Mouse (Mus musculus): ENCODE data around the gene Exosc9. TPM values are rescaled to one million over a fixed set of nuclear protein-coding genes. Genes with fewer than 3 reads are reported as not detected.
"Not testable (repeated sequence)": the region's sequence is repeated elsewhere in the genome, so short reads cannot be mapped to it uniquely, and the experiment has no call there.

Exosc9 gene
- polyA plus RNA-seq, 1 experiment from 2014 or later: 32.7 TPM

- no peak overlapping the region for H3K9ac ChIP-seq (replicated peaks; ENCODE audit: low read depth)
- no peak for TF ChIP-seq EP300 (IDR thresholded peaks at IDR 0.05)
- no peak for TF ChIP-seq CTCF (IDR thresholded peaks at IDR 0.05)
- no peak overlapping the region for H3K27ac ChIP-seq (ENCODE audit: low read length)
- peaks cover 34% of the 10 kb centered on the region for H3K36me3 ChIP-seq (ENCODE audit: insufficient read depth, low read length)
- H3K9me3 ChIP-seq (ENCODE audit: low read length): no peaks in the 10 kb centered on the region
- H3K27me3 ChIP-seq (replicated peaks; ENCODE audit: insufficient read depth, low read length): no peaks in the 10 kb centered on the region
- no peaks in the 10 kb centered on the region for H3K4me1 ChIP-seq (ENCODE audit: insufficient read depth, low read depth, low read length)
- DNase-seq (ENCODE audit: low spot score): no peak
- H3K4me2 ChIP-seq (replicated peaks; ENCODE audit: low read depth, low read length): no peak overlapping the region
- no peak overlapping the region for H3K4me3 ChIP-seq (ENCODE audit: low read depth, low read length)
- 90% methylated on average over 3 of the region's 3 CpGs for WGBS
- ATAC-seq: no peak
These were observed 11.3 kb downstream of the Exosc9 start for GRCm38 (mm10) chr3:36563666-36564065.

GRCm38 (mm10) chr3:36569836-36570235 is 17.4 kb downstream of the Exosc9 start:
- H3K27me3 ChIP-seq (replicated peaks; ENCODE audit: insufficient read depth, low read length): no peaks in the 10 kb centered on the region
- peaks cover 8% of the 10 kb centered on the region; the same call in 1 of the 2 replicates for H3K4me1 ChIP-seq (ENCODE audit: insufficient read depth, low read depth, low read length)
- H3K4me3 ChIP-seq (ENCODE audit: low read depth, low read length): no peak overlapping the region
- no peak overlapping the region for H3K4me2 ChIP-seq (replicated peaks; ENCODE audit: low read depth, low read length)
- TF ChIP-seq CTCF (IDR thresholded peaks at IDR 0.05): no peak
- TF ChIP-seq EP300 (IDR thresholded peaks at IDR 0.05): no peak
- no peak overlapping the region for H3K9ac ChIP-seq (replicated peaks; ENCODE audit: low read depth)
- H3K27ac ChIP-seq (ENCODE audit: low read length): no peak overlapping the region
- ATAC-seq (no peak), DNase-seq (ENCODE audit: low spot score) (no peak)
- 74% methylated on average over 5 of the region's 5 CpGs for WGBS
- 0 out of 2 replicates have a peak, but pooled peaks cover 7% of the 10 kb centered on the region for H3K36me3 ChIP-seq (ENCODE audit: insufficient read depth, low read length)
- H3K9me3 ChIP-seq (ENCODE audit: low read length): no peaks in the 10 kb centered on the region

GRCm38 (mm10) chr3:36571361-36571826 is 19.0 kb downstream of the Exosc9 start:
- WGBS: under 1% methylated on average over 44 of the region's 46 CpGs
- Histone ChIP-seq H3K9ac (replicated peaks; ENCODE audit: low read depth) (peak overlapping the region; percentile 12; the same call in 1 of the 2 replicates), H3K27ac (ENCODE audit: low read length) (no peak overlapping the region), H3K4me1 (ENCODE audit: insufficient read depth, low read depth, low read length) (peaks cover 8% of the 10 kb centered on the region; the same call in 1 of the 2 replicates), H3K36me3 (ENCODE audit: insufficient read depth, low read length) (no peaks in the 10 kb centered on the region), H3K27me3 (replicated peaks; ENCODE audit: insufficient read depth, low read length) (no peaks in the 10 kb centered on the region), H3K4me2 (replicated peaks; ENCODE audit: low read depth, low read length) (peak overlapping the region; percentile 91), H3K9me3 (ENCODE audit: low read length) (no peaks in the 10 kb centered on the region), H3K4me3 (ENCODE audit: low read depth, low read length) (peak overlapping the region; percentile 69)
- no peak for TF ChIP-seq CTCF (IDR thresholded peaks at IDR 0.05)
- no peak for TF ChIP-seq EP300 (IDR thresholded peaks at IDR 0.05)
- ATAC-seq (no peak; the same call in 1 of the 2 replicates), DNase-seq (ENCODE audit: low spot score) (no peak)

GRCm38 (mm10) chr3:36571827-36572378 is 19.5 kb downstream of the Exosc9 start, which contains the start of gene Ccna2:
Ccna2 (minus strand) TSS chr3:36572150.
- Histone ChIP-seq H3K4me1 (ENCODE audit: insufficient read depth, low read depth, low read length) (peaks cover 8% of the 10 kb centered on the region; the same call in 1 of the 2 replicates), H3K9me3 (ENCODE audit: low read length) (no peaks in the 10 kb centered on the region), H3K4me3 (ENCODE audit: low read depth, low read length) (peak within 1 kb of the TSS; percentile 69), H3K27me3 (replicated peaks; ENCODE audit: insufficient read depth, low read length) (no peaks in the 10 kb centered on the region), H3K4me2 (replicated peaks; ENCODE audit: low read depth, low read length) (peak within 1 kb of the TSS; percentile 91), H3K27ac (ENCODE audit: low read length) (peak within 1 kb of the TSS; percentile 82), H3K36me3 (ENCODE audit: insufficient read depth, low read length) (no peaks in the 10 kb centered on the region), H3K9ac (replicated peaks; ENCODE audit: low read depth) (peak within 1 kb of the TSS; percentile 38; the same call in 1 of the 2 replicates)
- ATAC-seq (peak; percentile 100), DNase-seq (ENCODE audit: low spot score) (peak; percentile 99)
- TF ChIP-seq CTCF (IDR thresholded peaks at IDR 0.05): peak; percentile 83
- TF ChIP-seq EP300 (IDR thresholded peaks at IDR 0.05): no peak
- under 1% methylated on average over 56 of the region's 60 CpGs for WGBS

GRCm38 (mm10) chr3:36598811-36599210 is 46.4 kb downstream of the Exosc9 start:
- WGBS: 33% methylated on average over 3 of the region's 3 CpGs
- Histone ChIP-seq H3K9ac (replicated peaks; ENCODE audit: low read depth) (no peak overlapping the region), H3K4me1 (ENCODE audit: insufficient read depth, low read depth, low read length) (no peaks in the 10 kb centered on the region), H3K27ac (ENCODE audit: low read length) (no peak overlapping the region), H3K4me2 (replicated peaks; ENCODE audit: low read depth, low read length) (no peak overlapping the region), H3K9me3 (ENCODE audit: low read length) (no peaks in the 10 kb centered on the region), H3K36me3 (ENCODE audit: insufficient read depth, low read length) (no peaks in the 10 kb centered on the region), H3K27me3 (replicated peaks; ENCODE audit: insufficient read depth, low read length) (no peaks in the 10 kb centered on the region), H3K4me3 (ENCODE audit: low read depth, low read length) (no peak overlapping the region)
- ATAC-seq: no peak
- TF ChIP-seq CTCF (IDR thresholded peaks at IDR 0.05): no peak
- no peak for TF ChIP-seq EP300 (IDR thresholded peaks at IDR 0.05)
- peak; percentile 5 for DNase-seq (ENCODE audit: low spot score)

- TF ChIP-seq CTCF (IDR thresholded peaks at IDR 0.05): peak; percentile 10; the same call in 1 of the 2 replicates
- not testable (repeated sequence) for ATAC-seq; H3K4me1 ChIP-seq (ENCODE audit: insufficient read depth, low read depth, low read length); H3K27ac ChIP-seq (ENCODE audit: low read length); H3K4me3 ChIP-seq (ENCODE audit: low read depth, low read length); H3K4me2 ChIP-seq (replicated peaks; ENCODE audit: low read depth, low read length); H3K9me3 ChIP-seq (ENCODE audit: low read length); H3K36me3 ChIP-seq (ENCODE audit: insufficient read depth, low read length); DNase-seq (ENCODE audit: low spot score); H3K9ac ChIP-seq (replicated peaks; ENCODE audit: low read depth); H3K27me3 ChIP-seq (replicated peaks; ENCODE audit: insufficient read depth, low read length)
- WGBS: 88% methylated on average over 8 of the region's 9 CpGs
These were observed 47.4 kb downstream of the Exosc9 start for GRCm38 (mm10) chr3:36599773-36600172.

Measured in lung, postnatal 0 days (tissue).